Mouse (Mus musculus): ENCODE results near the gene Gbf1. TPM values are rescaled to one million over a fixed set of nuclear protein-coding genes. Genes with fewer than 3 reads are reported as not detected.
"Not testable (repeated sequence)": the region's sequence is repeated elsewhere in the genome, so short reads cannot be mapped to it uniquely, and the experiment has no call there.

Gene Gbf1
- polyA plus RNA-seq, 1 experiment from 2014 or later: 57.4 TPM

DNA sequence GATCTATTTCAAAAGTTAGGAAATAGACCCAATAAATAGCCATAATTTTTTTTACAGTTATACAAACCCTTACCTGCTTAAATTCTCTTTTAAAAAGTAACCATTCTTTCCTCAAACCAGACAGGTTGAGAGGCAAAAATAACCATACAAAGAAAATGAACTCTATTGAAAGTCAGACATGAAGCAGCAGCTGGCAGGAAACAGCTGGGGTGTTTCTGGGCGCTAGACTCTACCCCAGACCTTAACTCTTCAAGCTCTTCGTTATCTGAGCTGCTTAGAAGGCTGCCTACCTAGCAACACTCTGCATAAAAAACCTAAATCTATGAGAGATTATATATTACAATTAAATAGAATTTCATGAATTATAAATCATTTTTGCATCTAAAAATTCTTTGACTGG, 34.9 kb downstream of the Gbf1 start:
- Histone ChIP-seq H3K4me1 (replicated peaks) (peaks cover 6% of the 10 kb centered on the region; the same call in 1 of the 2 replicates), H3K4me2 (no peak overlapping the region), H3K36me3 (peaks cover 9% of the 10 kb centered on the region), H3K4me3 (replicated peaks) (no peak overlapping the region), H3K27ac (no peak overlapping the region), H3K9me3 (no peaks in the 10 kb centered on the region), H3K27me3 (no peaks in the 10 kb centered on the region), H3K9ac (replicated peaks) (no peak overlapping the region)
- no peak for ATAC-seq (ENCODE audit: insufficient number of reproducible peaks, insufficient read depth, low FRiP score, low TSS enrichment, low read depth)
- WGBS: 54% methylated on average over 2 of the region's 2 CpGs

GRCm38 (mm10) chr19:46198293-46198692, 46.0 kb downstream of the Gbf1 start:
- H3K4me1 ChIP-seq (replicated peaks): no peaks in the 10 kb centered on the region
- no peaks in the 10 kb centered on the region for H3K9me3 ChIP-seq
- H3K27me3 ChIP-seq: no peaks in the 10 kb centered on the region
- no peak for ATAC-seq (ENCODE audit: insufficient number of reproducible peaks, insufficient read depth, low FRiP score, low TSS enrichment, low read depth)
- WGBS: 89% methylated on average over 3 of the region's 3 CpGs
- no peaks in the 10 kb centered on the region for H3K36me3 ChIP-seq
- H3K9ac ChIP-seq (replicated peaks): no peak overlapping the region
- H3K4me2 ChIP-seq: no peak overlapping the region
- H3K27ac ChIP-seq: no peak overlapping the region
- no peak overlapping the region for H3K4me3 ChIP-seq (replicated peaks)

DNA sequence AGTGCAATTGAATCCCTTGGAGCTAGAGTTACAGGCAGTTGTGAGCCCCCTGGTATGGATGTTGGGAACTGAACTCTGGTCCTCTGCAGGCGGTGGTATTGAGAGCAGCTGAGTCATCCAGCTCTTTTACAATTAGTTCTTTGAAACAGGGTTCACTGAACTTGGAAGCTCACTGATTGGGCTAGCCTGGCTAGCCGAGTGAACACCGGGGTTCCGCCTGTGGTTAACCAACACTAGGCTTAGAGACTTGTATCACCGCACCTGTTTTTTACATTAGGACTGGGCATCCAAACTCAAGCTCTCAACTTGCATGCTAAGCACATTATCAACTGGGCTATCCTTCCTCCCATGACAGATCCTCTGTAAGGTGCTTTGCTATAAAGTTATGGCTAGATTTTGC, 46.6 kb downstream of the Gbf1 start:
- Histone ChIP-seq H3K36me3 (no peaks in the 10 kb centered on the region), H3K9ac (replicated peaks) (no peak overlapping the region), H3K27me3 (no peaks in the 10 kb centered on the region), H3K4me3 (replicated peaks) (no peak overlapping the region), H3K27ac (no peak overlapping the region), H3K4me1 (replicated peaks) (no peaks in the 10 kb centered on the region), H3K9me3 (no peaks in the 10 kb centered on the region), H3K4me2 (no peak overlapping the region)
- 79% methylated on average over 5 of the region's 5 CpGs for WGBS
- no peak for ATAC-seq (ENCODE audit: insufficient number of reproducible peaks, insufficient read depth, low FRiP score, low TSS enrichment, low read depth)

DNA sequence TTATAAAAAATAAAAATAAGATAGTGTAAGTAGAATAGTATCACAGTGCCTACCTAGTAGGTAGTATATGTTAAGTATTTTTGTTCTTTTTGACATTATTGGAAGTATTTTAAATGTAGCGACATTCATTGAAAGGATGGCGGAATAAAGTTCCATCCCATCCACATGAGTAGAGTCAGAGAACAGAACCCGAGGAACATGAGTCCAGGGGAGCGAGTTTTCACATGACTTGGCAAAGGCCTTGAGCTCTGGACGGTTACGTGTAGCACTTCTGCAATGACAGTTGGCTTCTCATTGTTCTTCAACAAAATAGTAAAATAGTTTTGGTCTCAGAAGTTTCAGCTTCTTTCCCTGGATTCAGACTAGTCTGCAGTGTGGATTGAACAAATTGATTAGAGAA, 51.9 kb downstream of the Gbf1 start:
- Histone ChIP-seq H3K9ac (replicated peaks) (no peak overlapping the region), H3K27me3 (no peaks in the 10 kb centered on the region), H3K4me1 (replicated peaks) (no peaks in the 10 kb centered on the region), H3K4me2 (no peak overlapping the region), H3K36me3 (no peaks in the 10 kb centered on the region), H3K27ac (no peak overlapping the region), H3K9me3 (no peaks in the 10 kb centered on the region), H3K4me3 (replicated peaks) (no peak overlapping the region)
- no peak for ATAC-seq (ENCODE audit: insufficient number of reproducible peaks, insufficient read depth, low FRiP score, low TSS enrichment, low read depth)
- 93% methylated on average over 6 of the region's 6 CpGs for WGBS

GRCm38 (mm10) chr19:46205680-46206079, 53.4 kb downstream of the Gbf1 start:
- no peak for ATAC-seq (ENCODE audit: insufficient number of reproducible peaks, insufficient read depth, low FRiP score, low TSS enrichment, low read depth)
- Histone ChIP-seq H3K4me2 (no peak overlapping the region), H3K4me3 (replicated peaks) (no peak overlapping the region), H3K27me3 (no peaks in the 10 kb centered on the region), H3K4me1 (replicated peaks) (no peaks in the 10 kb centered on the region), H3K9me3 (no peaks in the 10 kb centered on the region), H3K27ac (no peak overlapping the region), H3K36me3 (no peaks in the 10 kb centered on the region), H3K9ac (replicated peaks) (no peak overlapping the region)
- WGBS: 95% methylated on average over 6 of the region's 6 CpGs

DNA sequence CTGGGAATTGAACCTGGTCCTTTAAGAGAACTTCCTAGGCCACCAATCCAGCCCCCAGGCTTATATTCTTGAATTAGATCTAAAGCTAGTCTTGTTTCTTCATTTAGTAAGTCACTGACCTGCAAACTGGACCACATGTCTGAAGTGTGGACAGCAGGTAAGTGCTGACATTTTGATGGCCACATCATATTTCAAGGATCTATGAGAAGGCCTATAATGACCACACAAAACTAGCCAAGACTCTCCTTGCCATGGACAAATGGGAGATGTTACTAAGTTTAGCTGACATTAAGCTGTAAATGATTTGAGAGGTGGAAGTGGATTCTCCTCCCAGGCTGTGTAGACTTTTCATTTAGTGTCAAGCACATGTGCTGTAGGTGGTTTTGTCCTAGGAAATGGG, 58.6 kb downstream of the Gbf1 start:
- no peak for ATAC-seq (ENCODE audit: insufficient number of reproducible peaks, insufficient read depth, low FRiP score, low TSS enrichment, low read depth)

GRCm38 (mm10) chr19:46214541-46214940, 62.2 kb downstream of the Gbf1 start:
- H3K9ac ChIP-seq (replicated peaks): no peak overlapping the region
- WGBS: 84% methylated on average over 5 of the region's 5 CpGs
- ATAC-seq (ENCODE audit: insufficient number of reproducible peaks, insufficient read depth, low FRiP score, low TSS enrichment, low read depth): no peak
- H3K27me3 ChIP-seq: no peaks in the 10 kb centered on the region
- H3K4me1 ChIP-seq (replicated peaks): peaks cover 20% of the 10 kb centered on the region
- H3K27ac ChIP-seq: no peak overlapping the region
- no peak overlapping the region for H3K4me2 ChIP-seq
- no peaks in the 10 kb centered on the region for H3K36me3 ChIP-seq
- no peak overlapping the region for H3K4me3 ChIP-seq (replicated peaks)
- H3K9me3 ChIP-seq: no peaks in the 10 kb centered on the region

More for the DNA sequence above, 58.6 kb downstream of the Gbf1 start:
- no peak overlapping the region for H3K4me3 ChIP-seq (replicated peaks)
- no peak overlapping the region for H3K4me2 ChIP-seq
- no peaks in the 10 kb centered on the region for H3K36me3 ChIP-seq
- H3K27ac ChIP-seq: no peak overlapping the region
- no peak overlapping the region for H3K9ac ChIP-seq (replicated peaks)
- H3K9me3 ChIP-seq: no peaks in the 10 kb centered on the region
- H3K4me1 ChIP-seq (replicated peaks): peaks cover 12% of the 10 kb centered on the region
- H3K27me3 ChIP-seq: no peaks in the 10 kb centered on the region

GRCm38 (mm10) chr19:46215401-46215800, 63.1 kb downstream of the Gbf1 start:
- 0 out of 2 replicates have a peak overlapping the region, but pooled peaks have one; percentile 41 for H3K27ac ChIP-seq
- no peaks in the 10 kb centered on the region for H3K9me3 ChIP-seq
- no peaks in the 10 kb centered on the region for H3K36me3 ChIP-seq
- H3K27me3 ChIP-seq: no peaks in the 10 kb centered on the region
- peaks cover 20% of the 10 kb centered on the region for H3K4me1 ChIP-seq (replicated peaks)
- no peak for ATAC-seq (ENCODE audit: insufficient number of reproducible peaks, insufficient read depth, low FRiP score, low TSS enrichment, low read depth)
- H3K4me2 ChIP-seq: no peak overlapping the region
- 38% methylated on average over 3 of the region's 3 CpGs for WGBS
- no peak overlapping the region for H3K9ac ChIP-seq (replicated peaks)
- no peak overlapping the region for H3K4me3 ChIP-seq (replicated peaks)

- WGBS: 67% methylated on average over 1 of the region's 1 CpGs
Measured at GRCm38 (mm10) chr19:46216716-46217115, 64.4 kb downstream of the Gbf1 start.

GRCm38 (mm10) chr19:46217347-46217746, 65.0 kb downstream of the Gbf1 start:
- not testable (repeated sequence) for H3K27ac ChIP-seq; H3K27me3 ChIP-seq; H3K4me2 ChIP-seq; H3K9ac ChIP-seq (replicated peaks); H3K4me3 ChIP-seq (replicated peaks); H3K36me3 ChIP-seq; H3K9me3 ChIP-seq; ATAC-seq (ENCODE audit: insufficient number of reproducible peaks, insufficient read depth, low FRiP score, low TSS enrichment, low read depth)
- peaks cover 20% of the 10 kb centered on the region for H3K4me1 ChIP-seq (replicated peaks)

More at GRCm38 (mm10) chr19:46216716-46217115, 64.4 kb downstream of the Gbf1 start:
- Histone ChIP-seq H3K4me3 (replicated peaks) (no peak overlapping the region), H3K27me3 (no peaks in the 10 kb centered on the region), H3K4me2 (no peak overlapping the region), H3K4me1 (replicated peaks) (peaks cover 20% of the 10 kb centered on the region), H3K9ac (replicated peaks) (no peak overlapping the region), H3K36me3 (no peaks in the 10 kb centered on the region), H3K27ac (no peak overlapping the region), H3K9me3 (no peaks in the 10 kb centered on the region)
- ATAC-seq (ENCODE audit: insufficient number of reproducible peaks, insufficient read depth, low FRiP score, low TSS enrichment, low read depth): no peak

- Histone ChIP-seq H3K27me3 (no peaks in the 10 kb centered on the region), H3K4me3 (replicated peaks) (no peak overlapping the region), H3K9ac (replicated peaks) (no peak overlapping the region), H3K4me2 (no peak overlapping the region), H3K27ac (no peak overlapping the region), H3K36me3 (no peaks in the 10 kb centered on the region), H3K4me1 (replicated peaks) (peaks cover 13% of the 10 kb centered on the region), H3K9me3 (no peaks in the 10 kb centered on the region)
- ATAC-seq (ENCODE audit: insufficient number of reproducible peaks, insufficient read depth, low FRiP score, low TSS enrichment, low read depth): no peak
- WGBS: 86% methylated on average over 5 of the region's 5 CpGs
Measured at GRCm38 (mm10) chr19:46220116-46220515, 67.8 kb downstream of the Gbf1 start.

DNA sequence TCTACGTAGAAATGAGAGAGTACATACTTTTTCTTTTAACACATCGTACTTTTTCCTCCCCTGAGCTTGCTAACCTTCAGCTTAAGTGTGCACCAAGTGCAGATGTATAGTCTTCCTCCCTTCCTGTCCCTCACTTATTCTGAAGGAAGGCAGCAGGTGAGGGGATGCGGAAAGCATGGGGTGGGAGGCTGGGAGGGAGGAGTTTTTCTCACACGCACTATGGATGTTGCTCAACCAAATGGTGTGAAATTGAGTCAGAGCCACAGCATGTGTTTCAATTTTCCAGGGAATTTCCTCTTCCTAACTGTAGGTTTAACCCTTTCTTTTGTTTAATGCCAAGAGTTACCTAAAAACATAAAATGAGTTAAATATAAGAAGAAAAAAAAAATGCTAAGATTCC, 70.8 kb downstream of the Gbf1 start:
- no peaks in the 10 kb centered on the region for H3K9me3 ChIP-seq
- H3K27ac ChIP-seq: no peak overlapping the region
- H3K4me2 ChIP-seq: no peak overlapping the region
- 75% methylated on average over 4 of the region's 4 CpGs for WGBS
- H3K4me3 ChIP-seq (replicated peaks): no peak overlapping the region
- no peaks in the 10 kb centered on the region for H3K36me3 ChIP-seq
- no peaks in the 10 kb centered on the region for H3K27me3 ChIP-seq
- H3K9ac ChIP-seq (replicated peaks): no peak overlapping the region
- H3K4me1 ChIP-seq (replicated peaks): peaks cover 3% of the 10 kb centered on the region; the same call in 1 of the 2 replicates
- ATAC-seq (ENCODE audit: insufficient number of reproducible peaks, insufficient read depth, low FRiP score, low TSS enrichment, low read depth): no peak

All from limb, embryonic 12.5 days (tissue).